Mouse (Mus musculus) small intestine, adult 2 months (tissue): ENCODE results near the gene Atxn7l1.

Experiments used
- CTCF ChIP-seq: fragments of 200-500 bp; IDR thresholded peaks from 2 replicates; pipeline ENCODE4 v1.5.1; 2012; ENCODE audit warnings: low read depth, mild to moderate bottlenecking, control low read depth, inconsistent platforms, low read length, moderate library complexity, mixed read lengths; ENCODE audit not compliant: insufficient replicate concordance, insufficient read length; ENCODE audit errors: extremely low read depth
- POLR2A ChIP-seq: fragments of 200-500 bp; IDR thresholded peaks from 2 replicates; pipeline ENCODE4 v1.6.1; 2012; ENCODE audit warnings: low read depth, mild to moderate bottlenecking, control low read depth, inconsistent platforms, low read length, moderate library complexity

DNA sequence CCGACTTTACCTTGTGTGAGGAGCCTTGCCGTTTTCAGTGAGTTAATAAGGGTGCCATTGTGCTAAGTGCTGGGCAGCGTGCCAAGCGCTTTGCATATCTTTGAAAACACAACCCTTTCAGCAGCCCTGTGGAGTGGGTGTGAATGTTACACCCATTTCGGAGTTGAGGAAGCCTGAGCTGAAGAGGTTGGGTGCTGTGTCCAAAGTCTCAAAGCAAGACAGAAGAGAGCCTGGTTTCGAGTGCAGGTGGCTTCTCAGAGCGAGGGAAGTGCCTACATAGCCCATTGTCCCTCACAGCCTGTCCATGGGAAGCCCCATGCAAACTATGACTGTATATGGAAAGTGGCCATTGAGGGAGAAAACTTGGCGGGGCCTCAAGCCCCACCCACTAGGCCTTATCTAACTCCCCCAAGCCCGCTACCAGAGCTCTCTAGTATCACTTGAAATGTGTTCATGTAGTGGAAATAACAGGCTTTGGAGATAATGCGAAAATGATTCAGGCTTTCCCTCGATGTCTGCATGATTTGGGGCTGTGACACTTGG is 73.1 kb downstream of the Atxn7l1 start:
- TF ChIP-seq POLR2A (no peak), CTCF (no peak)
